Mouse (Mus musculus) spleen, postnatal 14 days (tissue): Measurements from ENCODE around the gene Olfr804.

Source experiments
- DNase-seq, 2 experiments: peaks; one replicate each; pipeline ENCODE4 v3.0.0; 2021 to 2022; ENCODE audit warnings: low spot score in 2 of 2

The Olfr804 gene

DNA sequence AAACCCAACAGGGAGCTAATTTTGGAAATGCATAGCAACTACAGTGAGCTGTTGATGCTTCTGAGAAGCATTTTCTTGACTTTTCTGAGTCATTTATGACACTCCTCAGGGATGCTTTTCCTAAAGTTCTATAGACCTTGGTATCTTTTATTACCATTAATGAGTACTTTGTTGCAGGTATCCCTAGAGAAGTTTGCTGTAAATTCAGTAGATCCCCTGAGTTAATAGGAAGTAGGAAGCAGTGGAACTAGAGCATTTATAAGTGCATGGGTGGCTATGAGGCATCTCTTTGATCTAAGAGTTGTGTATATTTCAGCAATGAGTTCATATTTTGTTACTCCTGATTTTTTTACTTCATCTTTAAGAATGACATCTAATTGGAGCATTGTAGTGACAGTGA lies at the start of gene Olfr804:
Gene Olfr804, plus strand, starts transcription at position 301 of the 400 bp plus-strand sequence.
- no peak for DNase-seq

DNA sequence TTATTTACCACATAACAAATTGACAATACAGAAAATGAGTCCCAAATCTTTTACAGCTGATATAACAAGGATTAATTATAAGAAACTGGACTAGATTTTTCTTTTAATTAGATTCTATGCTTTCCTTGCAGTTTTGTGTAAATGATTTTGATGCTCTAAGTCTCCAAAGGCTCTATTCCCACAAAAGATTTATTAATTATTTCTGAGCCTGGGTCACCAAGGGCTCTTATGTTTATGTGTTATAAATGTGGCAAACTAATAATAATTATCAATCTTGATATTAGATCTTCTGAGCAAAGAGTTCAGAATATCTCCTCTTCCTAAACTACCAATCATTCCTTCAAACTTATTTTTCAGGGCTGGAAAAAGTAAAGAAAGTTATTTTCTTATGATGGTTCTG lies 45.6 kb upstream of the Olfr804 start, which contains the start of gene Olfr800:
Gene Olfr800, plus strand, starts transcription at position 301 of the 400 bp plus-strand sequence.
- DNase-seq = no peak

DNA sequence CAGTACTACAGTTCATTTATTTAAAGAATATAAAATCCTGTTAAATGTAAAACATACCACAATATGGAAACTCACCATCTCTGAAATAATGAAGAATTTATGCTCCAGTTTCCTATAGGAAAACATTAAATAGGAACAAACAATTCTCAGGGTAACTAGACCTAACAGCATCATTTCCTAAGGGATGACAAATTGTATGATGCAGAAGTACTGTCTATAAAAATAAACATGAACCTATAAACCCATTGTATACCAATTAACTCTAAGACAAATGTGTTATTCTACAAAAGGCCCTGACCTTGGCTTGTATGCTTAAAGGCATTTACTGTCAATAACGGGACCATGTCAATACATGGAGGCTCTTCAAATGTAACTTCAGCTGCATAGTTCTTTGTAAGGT lies 29.2 kb upstream of the Olfr804 start, which contains the start of gene Olfr801:
Gene Olfr801, minus strand, starts transcription at position 101 of the 400 bp plus-strand sequence.
- no peak for DNase-seq

- DNase-seq = no peak
Measured at GRCm38 (mm10) chr10:129688069-129688468, 14.9 kb upstream of the Olfr804 start, which contains the start of gene Olfr802. Gene Olfr802, minus strand, starts transcription at chr10:129688169.

- no peak for DNase-seq
Measured at GRCm38 (mm10) chr10:129694186-129694585, 8.8 kb upstream of the Olfr804 start, which contains the start of gene Olfr803. Gene Olfr803, minus strand, starts transcription at chr10:129694286.

DNA sequence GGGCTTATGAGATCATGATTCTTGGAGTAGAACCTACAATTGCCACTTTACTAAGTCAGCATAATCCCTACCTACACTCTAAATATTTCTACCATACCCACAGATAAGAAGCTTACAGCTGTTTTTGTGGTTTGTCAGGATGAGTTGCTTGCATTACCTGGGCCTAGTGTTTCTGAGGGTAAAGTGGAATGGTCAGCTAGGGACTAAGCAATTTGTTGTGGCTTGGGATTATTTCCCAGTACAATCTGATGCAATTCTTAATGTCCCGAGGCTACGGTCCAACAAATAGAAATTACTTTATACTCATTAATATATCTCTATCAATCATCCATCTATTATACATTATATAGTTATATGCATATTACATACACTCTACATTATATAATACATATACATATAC lies 26.3 kb downstream of the Olfr804 start, which contains the start of gene Olfr805:
Gene Olfr805, minus strand, starts transcription at position 101 of the 400 bp plus-strand sequence.
- no peak for DNase-seq

- no peak for DNase-seq
Measured at GRCm38 (mm10) chr10:129741821-129742220, 38.8 kb downstream of the Olfr804 start, which contains the start of gene Olfr806. Gene Olfr806, minus strand, starts transcription at chr10:129741921.

DNA sequence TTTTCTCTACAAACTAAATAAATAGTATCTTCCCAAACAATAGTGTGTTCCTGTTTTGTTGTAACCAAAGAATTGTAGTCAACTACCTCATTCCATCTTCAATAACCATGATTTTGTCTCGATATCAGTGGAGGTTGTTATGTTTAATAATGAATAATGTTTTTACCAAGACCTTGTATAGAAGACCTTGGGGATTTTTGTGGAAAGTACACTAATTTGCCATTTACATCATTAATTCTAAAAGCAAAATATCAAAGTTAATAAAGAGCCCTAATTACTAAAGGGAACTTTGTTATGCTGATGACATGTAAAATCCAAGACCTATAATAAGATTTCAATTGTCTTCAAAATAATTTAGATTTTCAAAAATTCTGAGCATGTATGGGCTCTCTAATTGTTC lies 54.7 kb downstream of the Olfr804 start, which contains the start of gene Olfr807:
Gene Olfr807, minus strand, starts transcription at position 101 of the 400 bp plus-strand sequence.
- no peak for DNase-seq
